Mouse (Mus musculus): ENCODE data around the gene Ptf1a.
A peak's percentile ranks its signal among the peaks of the same experiment; 100 is the strongest.

Gene Ptf1a

DNA sequence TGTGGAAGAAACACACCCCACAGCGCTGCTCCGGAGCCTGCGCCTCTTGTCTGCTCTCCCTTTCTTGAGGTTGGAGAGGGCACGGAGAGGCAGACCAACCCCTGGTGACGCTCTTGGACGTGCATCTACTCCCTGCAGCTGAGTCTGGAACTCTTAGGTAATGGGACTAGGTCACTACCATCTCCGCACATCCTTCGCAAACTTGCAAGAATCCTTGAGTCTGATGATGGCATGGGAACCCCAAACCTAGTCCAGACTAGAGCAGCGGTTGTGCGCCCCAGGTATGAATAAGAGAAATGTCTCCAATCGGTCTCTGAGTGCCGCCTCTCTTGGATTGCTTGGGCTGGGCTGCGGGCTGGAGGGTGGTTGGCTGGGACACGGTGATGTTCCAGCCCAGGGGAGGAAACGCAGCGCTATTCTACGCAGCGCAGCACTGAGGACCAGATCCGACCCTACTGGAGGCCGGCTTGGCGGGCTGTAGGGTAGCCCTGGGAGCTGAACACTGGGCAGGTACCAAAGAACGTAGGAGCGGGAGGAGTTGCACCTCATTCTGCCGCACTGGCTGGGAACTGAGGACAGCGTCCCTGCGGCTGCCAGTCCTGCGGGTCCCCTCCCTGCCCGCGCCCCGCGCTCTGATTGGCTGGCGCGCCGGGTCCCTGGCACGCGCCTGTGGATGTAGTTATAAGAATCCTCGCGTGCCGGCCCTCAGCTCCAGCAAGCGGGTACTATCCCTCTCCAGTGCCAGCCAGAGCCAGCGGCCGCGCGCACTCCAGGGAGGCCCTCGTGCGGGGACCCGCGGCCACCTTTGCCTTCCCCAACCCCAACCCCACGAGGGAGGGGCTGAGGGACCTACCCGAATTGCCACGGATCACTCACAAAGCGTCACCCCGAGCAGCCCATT is at the start of gene Ptf1a:
TSS of gene Ptf1a (plus strand) at position 733 of the 901 bp plus-strand sequence.
- ATAC-seq (ENCODE audit: low TSS enrichment): 0 out of 2 replicates have a peak, but pooled peaks have one; percentile 27

GRCm38 (mm10) chr2:19405409-19405808 is 40.1 kb upstream of the Ptf1a start:
- ATAC-seq (ENCODE audit: low TSS enrichment): no peak

- no peak for ATAC-seq (ENCODE audit: low TSS enrichment)
Measured at GRCm38 (mm10) chr2:19406531-19406930, 38.9 kb upstream of the Ptf1a start.

DNA sequence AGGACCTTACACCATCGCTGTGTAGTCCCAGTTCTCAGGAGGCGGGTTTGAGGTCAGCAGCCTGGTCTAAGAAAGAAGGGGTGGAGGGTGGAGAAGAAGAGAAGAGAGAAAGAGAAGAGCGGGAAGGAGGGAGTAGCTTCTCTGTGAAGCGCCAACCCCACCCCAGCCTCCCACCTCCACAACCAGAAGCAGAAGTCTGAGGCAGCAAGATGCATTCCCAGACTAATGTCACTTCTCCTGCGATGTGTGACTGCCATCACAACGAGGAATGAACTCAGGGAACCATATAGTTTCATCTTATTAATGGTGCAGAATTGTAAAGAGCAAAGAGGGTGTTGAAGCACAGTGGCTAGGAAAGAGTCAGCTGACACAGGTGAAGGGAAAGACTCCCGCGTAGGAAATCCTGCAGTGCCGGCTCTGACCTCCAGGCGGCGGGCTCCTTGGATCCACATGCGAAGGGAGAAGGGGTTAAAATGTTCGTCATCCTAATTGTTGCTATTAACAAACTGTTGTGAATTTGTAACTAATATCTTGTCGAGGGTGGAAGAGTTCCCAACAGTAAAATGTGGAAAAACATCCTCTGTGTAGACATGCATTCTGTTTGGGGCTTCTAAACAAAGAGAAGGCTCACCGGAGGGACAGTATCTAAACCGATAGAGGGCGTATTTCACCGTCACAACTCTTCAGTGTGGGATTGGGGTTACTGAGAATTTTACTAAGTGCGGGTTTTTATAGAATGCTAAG is 31.1 kb upstream of the Ptf1a start:
- ATAC-seq (ENCODE audit: low TSS enrichment): peak; percentile 90

- peak; percentile 85 for ATAC-seq (ENCODE audit: low TSS enrichment)
Measured at GRCm38 (mm10) chr2:19415063-19415521, 30.4 kb upstream of the Ptf1a start.

GRCm38 (mm10) chr2:19416066-19416465 is 29.4 kb upstream of the Ptf1a start:
- no peak for ATAC-seq (ENCODE audit: low TSS enrichment)

DNA sequence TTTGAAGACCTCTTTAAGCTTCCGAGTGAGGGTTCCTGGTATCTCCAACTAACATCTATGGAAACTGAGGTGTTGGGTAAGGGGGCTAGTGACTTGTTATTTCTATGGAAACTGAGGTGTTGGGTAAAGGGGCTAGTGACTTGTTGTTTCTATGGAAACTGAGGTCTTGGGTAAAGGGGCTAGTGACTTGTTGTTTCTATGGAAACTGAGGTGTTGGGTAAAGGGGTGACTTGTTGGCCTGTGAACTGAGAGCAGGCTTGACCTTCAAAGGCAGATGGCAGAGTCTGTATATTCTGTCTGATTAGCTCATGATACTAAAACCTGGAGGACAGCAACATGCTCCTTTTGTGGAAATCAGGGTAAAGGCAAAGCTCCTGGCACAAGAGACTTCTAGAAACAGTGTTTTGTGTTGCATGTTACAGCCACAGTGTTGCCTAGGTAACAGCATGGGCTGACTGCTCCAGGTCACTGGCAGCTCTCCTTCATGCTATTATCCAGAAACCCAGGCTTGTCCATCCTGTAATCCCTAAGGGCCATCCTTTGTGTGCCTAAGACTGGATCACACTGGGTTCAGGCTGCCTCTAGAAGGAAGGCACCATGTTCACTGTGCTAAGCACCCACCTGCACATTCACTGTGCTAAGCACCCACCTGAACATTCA is 25.6 kb upstream of the Ptf1a start:
- ATAC-seq (ENCODE audit: low TSS enrichment): no peak

- ATAC-seq (ENCODE audit: low TSS enrichment): no peak
Measured at GRCm38 (mm10) chr2:19422226-19422625, 23.2 kb upstream of the Ptf1a start.

DNA sequence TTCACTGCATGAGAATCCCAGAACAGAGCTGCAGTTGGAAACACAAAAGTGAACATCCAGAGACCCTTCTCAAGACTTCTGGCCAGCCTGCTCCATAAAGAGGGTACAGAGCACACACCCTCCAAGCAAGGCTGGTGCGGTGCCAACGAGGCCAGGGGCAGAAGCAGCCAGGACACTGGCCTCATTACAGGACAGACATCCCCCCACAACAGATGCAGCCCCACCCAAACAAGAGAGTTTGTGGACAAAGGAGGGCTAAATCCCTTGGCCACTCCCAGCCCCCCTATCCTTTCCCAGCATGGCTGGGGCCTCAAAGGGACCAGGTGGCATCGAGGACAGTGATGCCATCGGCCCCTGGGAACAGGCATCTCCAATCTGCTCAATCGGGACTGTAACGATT is 22.4 kb upstream of the Ptf1a start:
- no peak for ATAC-seq (ENCODE audit: low TSS enrichment)

- no peak for ATAC-seq (ENCODE audit: low TSS enrichment)
Measured at GRCm38 (mm10) chr2:19429031-19429430, 16.4 kb upstream of the Ptf1a start.

DNA sequence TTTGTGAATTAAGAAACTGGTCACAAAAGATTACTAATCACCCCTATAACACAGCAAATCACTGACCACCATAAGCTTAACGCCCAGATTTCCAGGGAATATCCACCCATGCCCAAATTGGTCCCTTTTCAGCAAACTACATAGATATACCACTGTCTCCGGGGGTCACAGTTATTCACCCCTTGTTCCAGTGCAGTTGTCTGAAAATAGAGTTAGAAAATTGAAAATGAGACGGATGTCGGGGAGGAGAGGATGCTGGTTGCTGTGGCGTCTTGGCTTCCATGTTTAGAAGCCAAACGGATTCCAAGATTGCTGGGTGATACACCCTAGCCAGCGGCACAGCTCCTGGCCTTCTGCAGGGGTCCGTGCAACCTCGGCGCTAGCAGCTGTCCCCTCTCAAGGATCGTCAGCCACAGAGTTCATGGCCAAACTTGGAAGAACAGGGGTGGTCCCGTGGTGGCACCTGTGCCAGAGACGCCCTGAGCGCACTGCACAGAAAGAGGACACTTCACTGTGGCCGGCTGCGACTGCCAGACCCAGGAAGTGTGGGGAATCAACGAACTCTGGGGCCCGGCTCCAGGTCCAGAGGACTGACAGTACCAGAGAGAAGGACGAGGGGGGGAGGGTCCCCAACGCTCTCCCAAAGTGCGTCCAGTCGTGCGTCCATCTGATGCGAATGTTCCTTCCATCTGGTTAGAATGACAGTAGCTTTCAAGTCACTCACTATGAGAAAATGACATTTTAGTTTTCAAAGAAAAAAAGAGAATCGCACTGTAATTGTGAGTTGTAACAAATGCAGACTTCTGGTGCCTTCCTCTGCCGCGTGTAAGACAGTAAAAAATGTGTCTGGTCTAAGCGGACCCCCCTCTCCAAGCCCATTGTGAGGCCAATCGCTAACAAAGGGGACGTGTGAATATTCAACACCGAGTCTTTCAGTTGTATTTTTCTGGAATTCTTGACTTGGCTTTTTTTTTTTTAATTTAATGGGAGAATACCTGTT is 15.5 kb upstream of the Ptf1a start:
- ATAC-seq (ENCODE audit: low TSS enrichment): no peak

- no peak for ATAC-seq (ENCODE audit: low TSS enrichment)
Measured at GRCm38 (mm10) chr2:19430746-19431145, 14.7 kb upstream of the Ptf1a start.

DNA sequence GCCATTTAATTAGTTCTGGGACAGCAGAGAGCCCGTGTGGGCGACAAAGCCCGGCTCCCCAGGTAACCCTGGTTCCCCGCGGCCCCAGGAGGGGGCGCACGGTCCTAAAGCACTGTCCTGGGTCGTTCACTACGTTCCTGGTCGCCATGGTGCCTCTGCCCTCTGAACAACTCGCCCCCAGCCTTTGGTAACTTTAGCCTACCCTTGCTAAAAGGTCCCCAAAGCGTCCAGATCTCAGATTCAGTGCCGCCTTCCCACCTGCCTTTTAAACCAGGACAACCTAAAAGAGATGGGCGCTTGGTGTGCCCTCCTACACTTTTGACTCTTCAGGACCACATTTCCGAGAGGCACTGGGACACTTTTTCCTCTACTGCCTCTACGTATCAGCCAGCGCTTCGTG is 14.3 kb upstream of the Ptf1a start:
- ATAC-seq (ENCODE audit: low TSS enrichment): no peak

DNA sequence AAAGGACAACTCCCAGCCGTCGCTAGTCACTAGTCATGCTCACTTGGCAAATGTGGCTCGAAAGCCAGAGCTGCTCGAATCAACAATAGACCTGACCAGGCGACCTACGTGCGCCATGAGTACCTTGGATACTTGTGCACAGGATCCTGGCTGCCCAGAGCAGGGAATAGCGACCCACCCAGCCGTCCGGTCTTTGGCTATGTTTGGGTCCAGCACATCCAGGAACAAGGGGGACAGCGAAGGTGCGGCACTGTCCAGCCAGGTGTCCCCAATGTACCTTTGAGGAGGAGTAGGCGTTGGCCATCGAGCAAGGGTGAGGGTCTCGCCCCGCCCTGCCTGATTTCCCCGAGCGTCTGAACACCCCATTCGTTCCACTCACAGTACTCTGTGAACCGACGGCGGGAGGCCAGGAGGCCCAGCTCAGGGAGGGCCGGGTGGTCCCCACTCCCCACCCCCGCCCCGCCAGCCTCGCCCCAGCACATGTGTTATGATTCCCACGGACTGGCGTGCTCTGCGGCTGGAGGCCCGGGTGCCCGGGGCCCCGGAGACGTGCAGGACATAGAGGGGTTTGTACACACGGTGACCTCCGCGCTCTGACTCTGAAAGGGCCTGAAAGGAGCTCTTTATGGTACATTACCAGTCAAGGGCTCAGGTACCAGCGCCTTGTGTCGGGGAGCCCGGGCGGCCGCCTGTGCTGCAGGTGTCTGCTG is 13.7 kb upstream of the Ptf1a start:
- ATAC-seq (ENCODE audit: low TSS enrichment): no peak

DNA sequence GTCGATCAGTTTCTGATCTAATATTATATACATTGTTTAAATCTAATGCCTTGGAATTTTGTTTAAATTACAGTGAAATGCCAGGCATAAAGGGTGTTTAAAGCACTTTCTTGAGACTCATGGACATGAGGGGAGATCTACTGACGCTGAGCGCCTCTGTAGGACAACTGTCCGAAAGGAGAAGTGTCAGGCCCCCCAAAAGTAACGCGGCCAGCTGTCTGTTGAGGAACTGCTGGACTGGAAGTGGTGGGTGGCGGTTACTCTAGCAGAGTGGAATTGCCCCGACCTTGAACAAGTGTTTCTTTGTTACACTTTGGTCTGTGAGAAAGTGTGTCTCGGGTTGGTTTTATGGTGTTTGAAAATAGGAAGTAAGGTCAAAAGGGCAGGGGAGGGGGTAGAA is 1.1 kb upstream of the Ptf1a start:
- no peak for ATAC-seq (ENCODE audit: low TSS enrichment)

- no peak for ATAC-seq (ENCODE audit: low TSS enrichment)
Measured at GRCm38 (mm10) chr2:19445871-19446501, 523 bp downstream of the Ptf1a start.

- ATAC-seq (ENCODE audit: low TSS enrichment): no peak
Measured at GRCm38 (mm10) chr2:19446746-19447145, 1.3 kb downstream of the Ptf1a start.

DNA sequence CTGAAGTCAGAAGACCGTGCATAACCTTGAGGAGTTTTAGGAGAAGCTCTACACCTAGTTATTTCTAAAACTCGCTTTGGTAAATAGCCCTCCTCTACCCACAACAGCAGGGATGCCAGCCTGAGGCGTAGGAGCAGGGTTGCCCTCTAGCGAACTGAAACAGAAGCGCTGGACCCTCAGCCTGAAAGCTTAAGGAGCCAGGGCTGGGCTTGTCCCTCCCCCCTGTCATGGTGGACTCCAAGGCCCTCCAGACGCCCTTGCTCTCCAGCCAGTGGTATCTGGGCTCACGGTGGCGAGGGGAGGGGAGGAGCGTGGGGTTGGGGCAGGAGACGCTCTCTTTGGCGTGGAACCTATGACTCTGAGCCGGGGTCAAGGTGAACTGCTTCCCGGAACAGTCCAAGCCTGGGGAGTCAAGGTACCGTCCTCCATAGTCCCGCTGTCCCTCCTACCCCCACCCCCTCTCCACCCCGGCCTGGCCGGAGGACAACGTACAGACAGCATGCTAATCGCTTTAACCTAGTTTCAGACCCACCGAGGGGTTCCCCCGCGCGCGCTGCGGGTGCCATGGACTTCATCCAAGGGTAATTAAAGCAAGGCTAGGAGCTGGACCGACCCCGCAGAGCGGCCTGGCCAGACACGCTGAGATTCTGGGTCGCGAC is 2.7 kb downstream of the Ptf1a start:
- peak; percentile 57; the same call in 1 of the 2 replicates for ATAC-seq (ENCODE audit: low TSS enrichment)

DNA sequence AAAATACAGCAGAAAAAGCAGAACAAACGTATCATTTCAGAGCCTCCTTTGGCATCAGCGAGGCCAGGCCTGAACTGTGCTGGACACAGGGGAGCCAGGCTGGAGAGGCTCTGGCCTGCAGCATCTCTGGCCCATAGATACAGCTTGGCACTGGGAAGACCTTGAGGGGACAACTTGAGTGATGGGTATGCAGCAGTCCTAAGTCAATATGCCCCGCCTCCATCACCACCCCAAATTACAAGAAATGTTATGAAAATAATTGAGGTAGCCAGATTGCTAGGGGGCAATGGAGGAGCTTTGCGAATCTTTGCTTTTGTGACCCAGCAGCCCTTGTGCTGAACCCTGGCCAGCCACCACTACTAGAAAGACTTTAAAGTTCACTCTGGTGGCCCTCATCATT is 3.8 kb downstream of the Ptf1a start:
- no peak for ATAC-seq (ENCODE audit: low TSS enrichment)

Measured in frontal cortex, adult (tissue).